Mouse (Mus musculus) intestine, embryonic 14.5 days (tissue): ENCODE results near the gene Las1l. TPM values are rescaled to one million over a fixed set of nuclear protein-coding genes. Genes with fewer than 3 reads are reported as not detected.

ENCODE experiments used
- polyA plus RNA-seq: library from polyadenylated mRNA; unstranded; fragments of >200 nt; fragmentation: Nextera tagmentation; extraction: Ambion mirVana; gene quantifications from 2 replicates; pipeline ENCODE4 v1.2.1, GENCODE M21; 2014

Las1l gene
- polyA plus RNA-seq, 1 experiment from 2014 or later: 41.0 TPM

Other genes starting within 250 kb of the Las1l start
- gene Zc3h12b, start 245.3 kb downstream of the Las1l start, polyA plus RNA-seq: 3.0 and 4.3 TPM in 2 replicates
- 80.4 and 87.9 TPM in 2 replicates for gene Msn, start 139.1 kb upstream of the Las1l start, polyA plus RNA-seq